Mouse (Mus musculus) stomach, postnatal 0 days (tissue): ENCODE measurements around the gene Sh3bgrl2.

Source experiments
- CTCF ChIP-seq: IDR thresholded peaks from 2 replicates; pipeline ENCODE4 v1.5.1; 2016; ENCODE audit warnings: antibody characterized with exemption, low read depth, mild to moderate bottlenecking, moderate library complexity
- EP300 ChIP-seq: optimal IDR thresholded peaks from 2 replicates; pipeline ENCODE3; 2016; ENCODE audit warnings: antibody characterized with exemption

DNA sequence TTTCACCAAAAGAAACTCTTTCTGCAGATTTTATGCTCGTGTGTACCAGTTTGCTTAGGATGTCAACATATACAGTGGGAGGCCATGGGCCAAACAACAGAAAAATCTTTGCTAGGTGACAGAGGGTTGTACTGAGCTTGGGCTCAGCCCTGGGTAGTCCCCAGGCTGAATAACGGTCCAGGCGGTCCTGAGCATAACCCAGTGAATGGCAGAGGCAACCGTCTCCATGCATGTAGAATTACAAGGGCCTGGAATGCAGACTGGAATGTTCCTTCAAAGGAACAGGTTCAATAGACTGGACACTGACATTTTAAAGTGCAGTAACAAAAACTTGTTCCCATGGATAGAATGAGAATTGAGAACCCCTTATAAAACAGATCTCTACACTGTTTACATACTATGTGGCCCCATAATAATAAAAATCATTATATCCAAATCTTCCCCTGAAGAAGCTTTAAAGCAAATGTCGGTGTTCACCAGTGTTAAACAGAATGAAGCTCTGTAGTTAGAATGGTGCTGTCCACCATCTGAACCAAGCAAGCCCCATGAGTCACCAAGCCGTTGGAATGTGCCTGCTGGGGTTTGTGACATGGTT, 54.1 kb downstream of the Sh3bgrl2 start:
- TF ChIP-seq CTCF (no peak), EP300 (no peak)
